Mouse (Mus musculus) layer of hippocampus, adult 9-10 months (tissue): ENCODE results near the gene Skap1.
"Not testable (repeated sequence)": the region's sequence is repeated elsewhere in the genome, so short reads cannot be mapped to it uniquely, and the experiment has no call there.

ENCODE experiments used
- DNase-seq: peaks from one replicate; pipeline ENCODE4 v3.0.0; 2022; ENCODE audit warnings: low spot score

Gene Skap1

DNA sequence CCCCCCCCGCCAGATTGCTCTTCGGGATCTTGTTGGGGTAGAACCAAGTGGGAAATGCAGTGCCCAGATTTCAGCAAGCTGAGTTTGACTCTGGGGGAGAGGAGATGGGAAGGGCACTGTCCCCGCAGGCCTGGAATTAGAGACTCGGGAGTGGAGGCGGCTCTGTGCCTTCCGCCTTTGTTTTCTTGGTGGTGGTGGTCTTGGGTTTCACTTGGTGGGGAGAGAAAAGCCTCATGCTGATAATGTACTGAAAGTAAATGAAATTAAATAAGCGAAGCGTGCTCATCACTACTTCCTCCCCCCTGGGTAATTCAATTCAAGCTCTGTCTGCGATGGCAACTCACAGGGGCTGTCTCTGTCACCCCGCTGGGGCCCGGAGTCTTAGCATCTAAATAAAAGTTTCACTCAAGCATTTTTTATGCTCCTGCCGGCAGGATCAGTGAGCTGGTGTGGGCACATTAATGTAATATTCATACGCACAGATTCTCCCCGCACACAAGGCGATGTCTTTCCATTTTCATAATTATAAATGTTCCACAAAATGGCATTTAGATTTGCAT is 231.9 kb downstream of the Skap1 start:
- no peak for DNase-seq

DNA sequence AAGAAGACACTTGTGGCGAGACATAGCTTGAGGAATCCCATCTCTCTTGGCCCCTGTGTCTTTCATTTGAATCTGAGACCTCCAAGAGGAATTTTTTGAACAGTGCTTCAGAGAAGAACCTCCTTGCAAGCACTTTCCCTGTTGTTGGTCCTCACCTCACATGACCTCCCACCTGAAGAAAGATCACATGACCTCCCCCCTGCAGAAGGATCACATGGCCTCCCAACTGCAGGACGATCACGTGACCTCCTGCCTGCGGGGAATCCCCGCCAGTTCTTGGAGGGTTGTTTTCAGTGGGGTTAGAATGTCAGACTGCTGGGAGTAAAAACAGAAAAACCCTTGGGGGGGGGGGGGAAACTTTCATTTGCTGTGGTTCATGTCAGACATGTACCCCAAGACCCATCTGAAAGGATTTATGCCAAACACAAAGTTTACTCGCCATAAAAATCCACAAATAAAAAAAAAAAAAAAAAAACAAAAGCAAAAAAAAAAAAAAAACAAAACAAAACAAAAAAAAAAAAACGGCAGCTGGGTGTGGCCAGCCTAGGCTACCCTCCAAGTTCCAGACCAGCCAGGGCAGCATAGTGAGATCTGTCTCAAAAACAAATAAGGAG is 232.6 kb downstream of the Skap1 start:
- no peak for DNase-seq

DNA sequence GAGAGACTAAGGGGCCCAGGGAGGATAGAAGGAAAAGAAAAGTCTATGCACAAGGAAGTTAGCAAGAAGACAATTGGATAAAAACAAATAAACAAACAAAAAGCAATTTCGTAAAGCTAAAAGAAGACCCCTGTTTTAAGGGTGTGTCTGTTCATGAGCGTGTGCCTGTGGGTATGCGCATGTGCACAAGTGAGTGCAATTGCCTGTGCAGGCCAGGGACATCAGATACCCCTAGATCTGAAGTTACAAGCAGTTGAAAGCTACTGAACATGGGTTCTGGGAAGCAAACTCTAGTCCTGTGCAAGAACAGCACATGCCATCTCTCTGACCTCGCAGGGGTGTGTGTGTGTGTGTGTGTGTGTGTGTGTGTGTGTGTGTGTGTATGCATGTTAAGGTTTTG is 233.1 kb downstream of the Skap1 start:
- no peak for DNase-seq

DNA sequence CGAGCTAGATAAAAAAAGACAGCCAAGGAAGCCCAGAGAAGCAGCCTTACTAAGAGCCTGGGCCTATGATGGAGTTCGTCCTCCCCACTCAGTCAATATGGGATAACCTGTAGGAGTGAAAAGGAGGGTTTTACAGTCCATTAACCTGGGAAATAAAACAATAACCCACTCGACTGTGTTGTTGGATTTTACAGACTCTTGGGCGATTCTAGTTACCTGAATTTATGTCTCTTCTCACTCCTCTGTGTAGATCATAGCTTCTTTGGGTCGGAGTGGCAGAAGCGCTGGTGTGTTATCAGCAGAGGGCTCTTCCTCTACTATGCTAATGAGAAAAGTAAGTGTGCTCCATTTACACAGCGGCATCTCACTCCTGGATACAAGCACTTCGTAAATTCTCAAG is 239.4 kb downstream of the Skap1 start:
- DNase-seq = no peak

DNA sequence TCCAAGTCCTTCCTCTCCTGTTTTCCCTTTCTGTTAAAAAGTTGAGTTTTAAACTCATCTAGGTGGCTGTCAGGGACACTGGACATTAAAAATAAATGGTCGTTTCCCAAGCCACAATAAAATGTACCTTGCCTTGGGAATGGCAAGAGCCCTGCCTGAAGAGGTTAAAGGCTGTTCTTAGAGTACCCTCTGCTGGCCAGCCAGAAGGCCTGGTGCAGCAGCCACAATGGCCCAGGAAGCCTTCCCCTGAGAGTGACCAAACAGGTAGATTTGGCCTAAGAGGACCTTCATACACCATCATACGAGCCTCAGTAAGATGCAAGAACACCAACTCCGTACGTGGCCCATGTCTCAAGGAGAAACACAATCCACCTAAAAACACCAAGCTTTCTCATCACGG is 246.9 kb downstream of the Skap1 start:
- no peak for DNase-seq

DNA sequence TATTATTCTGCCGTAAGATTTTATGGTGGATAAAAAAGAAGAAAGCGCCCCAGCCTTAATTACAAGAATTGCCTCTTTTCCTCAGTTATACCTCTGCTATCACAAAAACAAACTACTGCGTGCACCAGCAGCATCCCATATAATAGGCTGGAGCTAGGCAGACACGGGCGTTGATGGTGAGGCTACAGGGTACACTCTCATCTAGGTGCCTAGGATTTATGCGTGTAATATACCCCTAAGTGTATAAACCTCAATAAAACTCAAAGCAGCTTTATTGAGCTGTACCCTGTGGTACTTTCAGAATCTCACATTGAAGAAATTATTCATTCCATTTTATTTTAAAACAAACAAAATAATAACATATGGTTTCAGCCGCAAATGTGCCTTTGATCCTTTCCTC is 247.3 kb downstream of the Skap1 start:
- no peak for DNase-seq

DNA sequence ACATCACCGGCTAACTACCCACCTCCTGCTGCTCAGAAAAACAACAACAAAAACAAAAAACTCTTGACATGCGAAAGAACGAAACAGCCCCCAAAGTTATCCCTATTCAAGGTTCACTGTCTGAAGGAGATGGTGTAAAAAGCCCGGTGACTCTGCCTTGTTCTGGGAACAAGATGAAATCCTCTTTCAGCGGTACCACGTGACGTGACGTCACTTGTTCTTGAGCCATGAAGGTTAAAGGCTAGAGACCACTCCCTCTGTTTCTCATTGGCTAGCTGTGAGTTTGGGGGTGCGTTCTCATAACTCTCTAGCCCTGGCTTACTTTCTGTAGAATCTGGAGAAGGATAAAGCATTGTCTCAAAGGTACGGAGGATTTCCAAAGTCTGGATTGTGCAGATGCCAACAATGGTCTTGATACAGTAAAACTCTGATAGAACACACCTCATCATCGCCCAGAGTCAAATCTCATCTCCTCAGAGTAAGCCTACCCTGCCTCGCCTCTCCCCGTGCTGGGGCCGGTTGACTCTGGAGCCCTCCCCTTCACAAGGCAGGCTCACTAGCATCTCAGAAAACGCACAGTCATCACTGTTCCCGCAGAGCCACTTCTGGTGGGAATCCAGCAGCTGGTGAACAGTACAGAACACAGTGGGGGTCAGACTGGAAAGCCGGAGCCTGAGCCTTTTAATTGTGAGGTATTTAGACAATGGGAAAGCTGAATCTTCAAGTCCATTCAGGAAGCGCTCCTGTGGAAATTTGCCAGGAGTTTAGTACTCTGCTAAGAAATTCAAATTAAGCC is 249.0 kb downstream of the Skap1 start:
- DNase-seq = no peak

DNA sequence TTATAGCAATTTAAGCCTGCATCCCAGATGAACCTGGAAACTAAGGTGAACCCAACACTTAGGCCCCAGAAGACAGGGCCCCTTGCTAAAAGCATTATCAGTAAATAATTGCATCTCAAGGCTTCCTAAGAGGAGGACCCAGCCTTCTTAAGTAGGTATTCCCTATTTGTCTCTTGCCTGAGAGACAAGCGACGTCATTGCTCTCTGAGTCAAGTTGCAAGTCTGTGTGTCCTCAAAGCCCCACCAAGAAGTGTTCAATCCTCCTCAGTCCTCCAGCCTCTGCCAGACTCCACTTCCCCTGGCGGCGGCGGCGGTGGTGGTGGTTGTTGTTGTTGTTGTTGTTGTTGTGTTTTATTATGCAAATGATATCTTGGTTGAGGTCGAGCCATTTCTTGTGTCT is 249.6 kb downstream of the Skap1 start:
- no peak for DNase-seq

DNA sequence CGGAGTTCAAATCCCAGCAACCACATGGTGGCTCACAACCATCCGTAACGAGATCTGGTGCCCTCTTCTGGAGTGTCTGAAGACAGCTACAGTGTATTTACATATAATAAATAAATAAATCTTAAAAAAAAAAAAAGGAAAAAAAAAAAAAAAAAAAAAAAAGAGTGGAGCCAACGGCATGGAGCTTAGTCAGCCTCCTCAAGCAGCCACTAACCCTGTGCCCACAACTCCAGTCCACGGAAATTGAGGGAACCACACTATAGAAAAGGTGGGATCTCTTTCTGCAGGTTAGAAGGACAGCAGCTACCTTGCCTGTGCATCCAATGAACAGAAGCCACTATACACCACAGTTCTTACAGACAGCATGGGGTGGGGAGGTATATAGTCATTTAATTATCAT is 250.8 kb downstream of the Skap1 start:
- DNase-seq = not testable (repeated sequence)

DNA sequence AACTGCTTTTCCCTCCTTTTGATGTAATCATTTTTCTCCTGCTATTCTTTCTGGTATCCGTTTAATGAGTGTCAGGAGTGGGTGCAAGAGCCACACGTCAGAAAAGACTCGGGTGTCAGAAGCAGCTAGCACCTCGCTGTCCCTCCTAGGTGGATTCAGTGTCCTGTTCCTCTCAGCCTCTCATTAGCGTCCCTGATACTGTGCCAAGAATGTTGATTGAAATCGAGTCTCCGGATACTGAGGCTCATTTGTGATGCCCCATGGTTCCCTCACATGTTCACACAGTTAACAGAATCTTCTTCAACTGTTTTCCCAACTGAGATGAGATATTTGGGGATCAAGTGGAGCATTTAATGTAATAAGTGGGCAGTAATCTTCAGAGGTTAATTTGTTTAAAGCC is 254.2 kb downstream of the Skap1 start:
- no peak for DNase-seq

DNA sequence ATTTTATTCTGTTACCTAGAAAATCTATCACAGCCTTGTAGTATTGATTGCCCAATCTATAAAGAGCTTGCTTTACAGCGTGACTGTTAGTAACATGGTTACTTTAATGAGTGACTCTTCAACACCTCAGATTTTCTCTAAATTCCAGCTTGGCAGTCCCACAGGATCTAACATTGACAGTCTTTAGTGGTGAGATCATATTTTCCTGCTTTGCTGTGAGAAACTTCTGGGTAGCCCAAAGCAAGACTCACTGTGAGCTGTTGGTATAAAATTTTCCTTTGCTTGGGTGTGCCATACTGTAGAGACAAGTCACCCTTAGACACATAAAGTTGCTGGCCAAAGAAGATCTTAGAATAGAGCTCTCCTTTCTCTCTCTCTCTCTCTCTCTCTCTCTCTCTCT is 261.4 kb downstream of the Skap1 start:
- no peak for DNase-seq

DNA sequence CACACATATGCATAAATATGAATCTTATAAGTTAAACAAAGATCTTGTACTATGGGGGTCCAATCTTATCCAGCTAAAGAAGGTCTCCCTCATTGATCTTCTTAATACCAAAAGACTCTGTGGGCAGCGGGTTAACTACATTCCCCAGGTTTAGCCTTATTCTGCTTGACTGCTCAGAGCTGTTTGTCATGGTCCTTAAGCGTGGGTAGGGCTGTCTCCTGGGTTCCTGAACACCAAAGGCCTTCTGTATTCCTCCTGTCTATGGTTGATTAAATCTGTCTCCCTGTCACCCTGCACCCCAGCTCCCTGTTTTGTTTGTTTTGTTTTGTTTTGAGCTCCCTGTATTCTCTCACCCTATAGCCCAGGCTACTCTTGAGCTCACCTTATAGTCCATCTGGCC is 264.2 kb downstream of the Skap1 start:
- no peak for DNase-seq

DNA sequence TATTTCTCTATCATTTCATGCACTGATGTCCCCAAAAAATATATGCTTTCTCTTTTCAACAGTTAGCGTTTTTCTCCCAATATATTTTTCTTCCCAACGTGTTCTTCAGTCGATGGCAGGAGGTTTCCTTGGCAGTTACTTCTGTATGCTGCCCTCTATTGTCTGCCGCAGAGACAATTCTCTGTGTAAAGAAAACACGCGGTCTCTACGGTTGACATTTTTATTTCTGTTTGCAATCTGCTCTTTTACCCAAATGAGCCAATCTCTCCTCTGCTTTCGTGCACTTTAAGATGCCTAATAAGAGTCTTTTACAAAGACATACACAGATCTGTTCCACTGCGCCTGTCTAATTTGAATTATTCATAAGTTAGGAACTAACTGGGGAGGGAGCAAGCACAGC is 265.1 kb downstream of the Skap1 start:
- no peak for DNase-seq

DNA sequence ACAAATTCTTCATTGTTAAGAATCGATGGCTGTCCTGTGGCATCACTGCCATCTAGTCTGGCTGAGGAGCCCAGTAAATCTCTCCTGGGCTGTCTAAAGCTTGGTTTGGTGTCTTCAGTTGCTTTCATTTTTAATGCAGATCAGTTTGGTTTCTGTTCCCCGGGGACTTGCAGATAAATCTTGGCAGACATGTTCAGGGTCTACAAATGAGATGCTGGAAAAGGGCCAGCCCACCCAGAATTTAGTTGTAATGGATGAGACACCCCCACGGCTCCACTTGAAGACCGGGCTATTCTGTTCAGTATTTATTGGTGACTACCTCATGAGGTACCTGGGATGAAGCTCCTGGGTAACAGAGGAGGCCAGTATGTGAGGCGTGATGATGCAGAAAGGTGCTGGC is 265.9 kb downstream of the Skap1 start:
- no peak for DNase-seq

DNA sequence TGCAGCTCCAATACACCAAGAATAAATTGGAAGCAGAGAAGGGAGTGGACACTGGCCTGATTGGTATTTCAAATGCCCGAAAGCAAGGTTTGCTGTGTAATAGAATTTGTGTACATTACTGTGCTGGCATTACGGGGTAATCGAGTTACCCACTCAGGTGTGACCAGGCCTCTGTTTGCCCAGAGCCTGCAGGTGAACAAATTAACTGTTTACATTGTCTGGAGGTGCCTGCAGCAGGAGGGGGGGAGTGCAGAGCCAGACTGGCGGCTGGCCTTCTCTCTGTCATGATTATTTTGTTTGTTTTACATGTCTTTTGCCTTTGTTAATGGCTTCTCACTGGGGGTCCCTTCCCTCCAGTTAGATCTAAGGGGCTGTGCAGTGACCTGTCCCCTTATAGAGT is 268.3 kb downstream of the Skap1 start:
- no peak for DNase-seq

DNA sequence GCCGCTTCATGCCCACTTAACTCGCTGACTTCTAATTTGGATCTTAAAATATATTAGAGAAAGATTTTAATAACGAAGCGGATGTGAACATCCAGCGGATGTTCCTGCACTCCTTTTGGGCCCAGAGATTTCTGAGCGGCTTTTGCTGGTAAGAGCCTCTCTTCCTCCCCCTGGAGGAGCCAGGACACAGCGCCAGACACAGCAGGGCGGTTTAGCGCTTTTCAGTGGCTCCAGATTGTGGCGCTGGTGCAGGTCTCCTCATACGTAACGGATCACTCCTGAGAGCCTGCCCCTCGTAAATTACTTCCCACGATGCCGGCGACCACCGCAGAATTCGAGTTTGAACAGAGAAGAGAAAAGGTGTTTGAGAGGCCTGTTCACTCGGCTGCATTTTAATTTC is 271.5 kb downstream of the Skap1 start:
- DNase-seq = no peak

DNA sequence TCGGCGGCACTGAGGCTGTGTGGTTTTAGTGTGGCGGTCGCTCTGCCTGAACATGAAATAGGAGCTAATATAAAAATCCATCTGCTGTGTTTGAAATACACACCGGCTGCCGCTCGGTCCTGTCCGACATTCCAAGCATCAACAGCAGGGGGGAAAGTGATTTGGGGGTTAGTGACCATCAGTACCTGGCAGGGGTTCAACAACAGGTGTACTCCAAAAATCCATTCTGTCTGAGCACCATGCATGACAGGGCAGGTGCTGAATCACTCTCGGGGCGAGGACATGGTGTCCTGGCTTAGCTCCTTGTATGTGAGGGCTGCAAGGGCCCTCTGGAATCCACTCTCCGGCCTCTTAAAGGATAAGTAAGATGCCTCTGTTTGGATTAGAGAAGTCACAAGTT is 272.0 kb downstream of the Skap1 start:
- DNase-seq = no peak

DNA sequence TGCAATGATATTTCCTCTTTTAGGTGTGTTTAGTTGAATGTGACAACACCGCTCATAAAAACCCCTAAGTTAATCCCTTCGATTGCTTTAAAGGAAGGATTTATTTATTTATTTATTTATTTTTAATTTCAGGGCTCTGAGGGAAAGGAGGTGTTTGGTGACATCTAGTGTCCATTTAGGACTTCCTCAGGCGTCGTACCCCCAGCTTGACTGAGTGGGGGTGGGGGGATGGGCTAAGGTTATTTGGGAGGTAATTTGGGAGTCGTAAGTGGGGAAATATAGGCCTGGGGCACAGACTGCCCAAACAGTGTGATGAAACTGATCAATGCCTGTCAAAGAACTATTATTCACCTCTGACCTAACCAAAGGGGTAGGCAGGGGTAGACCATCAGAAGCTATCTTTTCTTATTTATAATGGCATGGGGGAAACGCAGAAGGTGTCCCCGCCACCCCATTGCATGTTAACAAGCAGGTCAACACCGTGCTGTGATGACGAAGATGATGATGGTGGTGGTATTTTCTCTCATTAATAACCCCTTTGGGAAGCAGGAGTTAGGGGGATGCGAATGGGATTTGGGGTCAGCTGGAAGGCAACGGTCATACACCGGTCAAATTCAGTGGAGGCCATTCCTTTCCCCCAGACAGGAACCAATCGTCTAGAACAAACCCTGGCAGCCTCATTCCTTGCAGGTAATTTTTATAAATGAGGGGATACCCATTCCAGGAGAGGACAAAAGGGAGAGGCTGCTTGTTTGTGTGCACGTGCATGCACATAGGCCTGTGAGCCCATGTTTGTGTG is 273.5 kb downstream of the Skap1 start:
- no peak for DNase-seq

DNA sequence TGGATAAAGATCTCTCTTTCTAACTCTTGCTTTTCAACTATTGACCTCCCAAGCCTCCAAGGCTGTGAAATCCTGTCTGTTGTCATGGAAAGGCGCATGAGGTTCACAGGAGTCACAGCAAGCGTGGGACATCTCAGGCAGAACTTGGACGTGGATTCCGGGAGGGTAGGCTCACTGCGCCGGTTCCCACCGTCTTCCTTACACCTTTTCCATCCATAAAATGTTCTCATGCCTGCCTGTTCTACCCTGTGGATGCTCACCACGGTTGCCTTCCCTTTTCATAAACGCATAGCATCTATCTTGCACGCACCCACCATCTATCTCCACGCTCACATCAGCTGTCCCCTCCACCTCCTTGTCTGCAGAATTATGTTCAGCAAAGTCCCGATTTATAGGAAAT is 276.4 kb downstream of the Skap1 start:
- no peak for DNase-seq

DNA sequence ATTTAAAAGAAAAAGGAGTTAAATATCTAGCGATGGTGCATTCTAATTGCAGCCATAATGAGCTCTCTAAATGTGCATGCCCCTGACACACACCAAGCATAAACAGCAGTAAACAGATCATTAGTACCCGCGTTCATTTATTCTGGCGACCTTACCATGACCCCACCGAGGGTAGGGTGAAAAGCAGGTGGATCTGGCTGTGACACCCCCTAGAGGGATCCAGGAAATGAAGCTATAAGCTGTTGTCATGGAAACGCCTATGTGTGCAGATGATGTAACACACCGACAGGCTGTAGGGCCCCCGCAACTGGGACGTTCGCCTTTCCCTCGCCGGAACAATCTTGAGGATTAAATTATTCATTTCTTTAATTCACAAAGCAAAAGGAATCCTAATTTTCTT is 277.6 kb downstream of the Skap1 start:
- no peak for DNase-seq

DNA sequence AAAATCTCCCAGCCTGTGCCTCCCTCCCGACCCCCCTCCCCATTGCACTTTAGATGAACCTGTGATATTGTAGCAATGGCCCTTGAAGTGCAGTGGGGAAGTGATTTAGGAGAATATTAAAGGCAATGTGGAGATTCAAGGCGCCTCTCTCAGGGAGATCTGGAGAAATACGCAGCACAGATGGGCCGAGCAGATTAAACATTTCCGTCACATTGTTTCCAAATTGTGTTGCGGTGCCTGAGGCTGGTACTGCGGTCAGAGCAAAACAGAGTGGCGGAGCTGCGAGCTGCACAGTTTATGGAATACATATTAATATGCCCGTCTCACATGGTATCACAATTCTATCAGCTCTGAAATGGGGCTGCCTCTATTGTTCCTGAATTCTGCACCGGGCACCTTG is 278.6 kb downstream of the Skap1 start:
- no peak for DNase-seq

DNA sequence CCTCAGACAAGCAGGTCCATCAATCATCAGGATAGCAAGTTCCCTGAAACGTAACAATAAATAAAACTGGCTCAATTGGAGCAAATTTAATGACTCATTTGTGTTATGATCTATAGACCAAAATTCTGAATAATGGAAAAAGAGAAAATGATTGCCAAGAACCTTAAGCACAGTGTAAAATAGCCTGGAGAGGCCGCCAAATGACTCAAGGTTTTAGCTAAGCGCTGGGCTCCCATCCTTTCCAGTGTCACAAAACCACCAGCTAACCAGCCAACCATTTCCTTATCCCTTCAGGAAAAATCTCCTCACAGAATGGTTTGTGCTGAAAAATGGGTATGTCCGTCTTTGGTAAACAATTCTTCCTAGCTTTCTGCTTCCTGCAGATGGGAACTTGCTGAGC is 279.5 kb downstream of the Skap1 start:
- DNase-seq = no peak

DNA sequence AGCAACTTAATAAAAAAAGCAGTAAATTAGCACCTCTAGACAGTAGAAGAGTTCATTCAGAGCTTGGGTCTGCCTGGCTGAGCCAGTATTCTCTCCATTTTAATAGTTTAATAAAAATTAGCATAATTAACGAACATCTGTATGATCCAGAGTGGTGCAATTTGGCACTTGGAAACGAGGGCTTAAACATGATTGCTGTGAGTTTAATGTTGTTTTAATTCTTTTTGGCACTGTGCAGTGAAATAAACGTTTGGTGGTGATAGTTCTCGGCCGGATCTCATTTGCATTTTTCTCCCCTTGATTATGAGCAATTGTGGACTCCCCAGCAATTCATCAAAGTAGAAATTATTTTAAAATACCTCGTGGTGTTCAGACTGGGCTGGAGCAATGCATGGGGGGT is 282.3 kb downstream of the Skap1 start:
- no peak for DNase-seq
